Mouse (Mus musculus) lung, embryonic 16.5 days (tissue): ENCODE measurements around the gene Slc29a3. TPM values are rescaled to one million over a fixed set of nuclear protein-coding genes. Genes with fewer than 3 reads are reported as not detected.
"Not testable (repeated sequence)": the region's sequence is repeated elsewhere in the genome, so short reads cannot be mapped to it uniquely, and the experiment has no call there.

Experiments used
- ATAC-seq: fragments of 200-750 bp; cut with Nextera tagmentation; 2 replicates; pipeline ENCODE4 v1.8.0; 2017; ENCODE audit warnings: low read depth, mild to moderate bottlenecking, moderate library complexity
- H3K27ac ChIP-seq: fragments of 300-500 bp; sonication (generic); 2 replicates; pipeline ENCODE4 v1.5.1; 2014; ENCODE audit warnings: mild to moderate bottlenecking, control low read depth, low read length
- H3K27me3 ChIP-seq: fragments of 300-500 bp; sonication (generic); 2 replicates; pipeline ENCODE4 v1.6.1; 2014; ENCODE audit warnings: low read depth, low read length, mixed read lengths; ENCODE audit not compliant: control insufficient read depth, insufficient read depth
- H3K36me3 ChIP-seq: fragments of 300-500 bp; sonication (generic); 2 replicates; pipeline ENCODE4 v1.6.1; 2014; ENCODE audit warnings: low read length; ENCODE audit not compliant: control insufficient read depth, insufficient read depth
- H3K4me1 ChIP-seq: fragments of 300-500 bp; sonication (generic); replicated peaks from 2 replicates; pipeline ENCODE4 v1.6.1; 2014; ENCODE audit warnings: low read length, mixed read lengths; ENCODE audit not compliant: control insufficient read depth, insufficient read depth
- H3K4me2 ChIP-seq: fragments of 300-500 bp; sonication (generic); 2 replicates; pipeline ENCODE4 v1.6.1; 2014; ENCODE audit warnings: low read depth, low read length, control low read depth
- H3K4me3 ChIP-seq: fragments of 300-500 bp; sonication (generic); 2 replicates; pipeline ENCODE4 v1.5.1; 2014; ENCODE audit warnings: mild to moderate bottlenecking, low read length, control low read depth
- H3K9ac ChIP-seq: fragments of 300-500 bp; sonication (generic); 2 replicates; pipeline ENCODE4 v1.6.1; 2014; ENCODE audit warnings: low read length, control low read depth
- H3K9me3 ChIP-seq: fragments of 300-500 bp; sonication (generic); 2 replicates; pipeline ENCODE4 v1.6.1; 2016; ENCODE audit warnings: low read length; ENCODE audit not compliant: control insufficient read depth
- WGBS: fragments of 180-500 bp; shearing (Covaris S2); extraction: QIAGEN DNeasy Blood & Tissue Kit; methylation state at CpG from one replicate; pipeline ENCODE4 v1.1.7; 2014; 5-methylcytosine and 5-hydroxymethylcytosine counted together
- polyA plus RNA-seq: library from polyadenylated mRNA; unstranded; fragments of >200 nt; fragmentation: Nextera tagmentation; extraction: Ambion mirVana; gene quantifications from 2 replicates; pipeline ENCODE4 v1.2.1, GENCODE M21; 2015

Gene Slc29a3
- polyA plus RNA-seq, 1 experiment from 2014 or later: 10.2 TPM

DNA sequence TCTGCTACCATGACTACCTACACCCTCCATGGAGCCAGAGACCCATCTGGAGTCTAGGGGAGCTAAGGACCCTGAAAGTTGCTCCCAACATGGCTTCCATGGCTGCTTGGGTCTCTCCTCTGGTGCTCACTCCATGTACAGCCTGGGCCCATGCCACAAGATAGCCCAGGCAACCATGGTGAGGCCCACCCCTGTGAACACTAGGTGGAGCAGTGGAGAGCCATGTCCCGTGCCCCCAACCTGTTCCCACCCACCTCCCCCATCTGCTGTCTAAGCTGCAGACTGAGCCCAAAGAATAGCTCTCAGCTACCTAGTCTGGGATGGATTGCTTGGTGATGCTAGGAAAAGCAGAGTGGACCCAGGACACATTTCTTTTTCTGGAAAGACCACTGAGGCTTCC lies 29.2 kb downstream of the Slc29a3 start:
- no peak for ATAC-seq
- Histone ChIP-seq H3K9ac (no peak overlapping the region), H3K27ac (no peak overlapping the region), H3K4me3 (no peak overlapping the region), H3K36me3 (no peaks in the 10 kb centered on the region), H3K27me3 (no peaks in the 10 kb centered on the region), H3K4me2 (no peak overlapping the region), H3K4me1 (no peaks in the 10 kb centered on the region), H3K9me3 (no peaks in the 10 kb centered on the region)
- WGBS: 38% methylated on average over 1 of the region's 1 CpGs

DNA sequence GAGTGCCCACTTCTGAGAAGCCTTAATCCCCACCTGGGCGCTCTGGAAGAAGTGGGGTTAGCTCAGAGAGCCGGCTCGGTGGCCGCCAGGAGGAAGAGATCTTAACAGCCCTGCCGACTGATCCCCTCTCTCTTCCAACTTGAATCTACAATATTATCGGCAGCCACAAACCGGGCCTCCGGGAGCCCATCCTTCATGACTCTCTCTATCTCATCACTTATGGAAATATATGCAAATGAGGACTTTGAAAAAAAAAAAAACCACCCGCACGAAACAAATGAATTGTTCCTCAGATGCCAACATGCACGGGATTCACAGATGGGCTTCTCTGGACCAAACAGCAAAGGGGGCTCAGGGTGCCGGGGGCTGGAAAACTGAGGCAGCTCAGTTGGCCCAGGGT lies 31.0 kb downstream of the Slc29a3 start:
- H3K4me1 ChIP-seq: no peaks in the 10 kb centered on the region
- H3K36me3 ChIP-seq: no peaks in the 10 kb centered on the region
- no peak overlapping the region for H3K27ac ChIP-seq
- H3K4me2 ChIP-seq: no peak overlapping the region
- H3K9me3 ChIP-seq: no peaks in the 10 kb centered on the region
- no peak overlapping the region for H3K9ac ChIP-seq
- 56% methylated on average over 12 of the region's 12 CpGs for WGBS
- no peak for ATAC-seq
- no peak overlapping the region for H3K4me3 ChIP-seq
- no peaks in the 10 kb centered on the region for H3K27me3 ChIP-seq

DNA sequence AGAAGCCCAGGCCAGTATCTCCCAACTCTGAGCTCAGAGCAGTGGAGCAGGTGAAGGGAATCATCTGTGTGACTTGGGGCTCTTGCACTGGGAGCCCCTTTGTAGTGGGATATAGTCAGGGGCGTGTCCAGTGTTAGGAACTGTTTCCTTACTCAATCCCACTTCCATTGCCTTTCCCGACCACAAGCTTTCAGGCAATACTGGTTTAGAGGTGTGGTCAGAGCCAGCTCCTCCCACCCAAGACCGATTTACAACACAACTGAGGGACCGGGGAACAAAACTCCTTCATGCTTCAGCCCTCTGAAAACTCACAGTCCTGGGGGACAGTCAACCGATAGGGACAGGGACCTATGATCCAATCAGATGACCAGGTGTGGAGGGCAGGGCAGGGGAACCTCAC lies 32.1 kb downstream of the Slc29a3 start:
- H3K4me1 ChIP-seq: no peaks in the 10 kb centered on the region
- ATAC-seq: no peak
- H3K4me3 ChIP-seq: no peak overlapping the region
- H3K36me3 ChIP-seq: peaks cover 6% of the 10 kb centered on the region
- no peaks in the 10 kb centered on the region for H3K9me3 ChIP-seq
- no peak overlapping the region for H3K4me2 ChIP-seq
- no peak overlapping the region for H3K27ac ChIP-seq
- no peaks in the 10 kb centered on the region for H3K27me3 ChIP-seq
- WGBS: 78% methylated on average over 5 of the region's 5 CpGs
- H3K9ac ChIP-seq: no peak overlapping the region

DNA sequence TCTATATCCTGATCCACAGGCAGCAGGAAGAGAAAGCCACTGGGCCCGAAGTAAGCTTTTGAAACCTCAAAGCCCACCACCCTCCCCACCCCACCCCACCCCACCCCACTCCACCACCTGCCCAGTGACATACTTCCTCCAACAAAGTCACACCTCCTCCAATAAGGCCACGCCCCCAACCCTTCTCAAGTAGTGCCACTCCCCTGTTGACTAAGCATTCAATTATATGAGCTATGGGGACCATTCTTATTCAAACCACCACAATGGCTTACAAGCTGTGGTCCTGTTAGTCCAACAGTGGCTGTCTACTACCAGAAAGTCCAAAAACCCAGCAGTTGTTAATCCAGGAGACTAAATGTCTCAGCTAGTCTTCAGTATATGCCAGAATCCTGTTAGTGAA lies 34.1 kb downstream of the Slc29a3 start:
- no peaks in the 10 kb centered on the region; the same call in 1 of the 2 replicates for H3K9me3 ChIP-seq
- WGBS: 70% methylated on average over 2 of the region's 2 CpGs
- H3K4me1 ChIP-seq: no peaks in the 10 kb centered on the region
- peaks cover 18% of the 10 kb centered on the region for H3K36me3 ChIP-seq
- no peak for ATAC-seq
- H3K4me2 ChIP-seq: no peak overlapping the region
- no peak overlapping the region for H3K4me3 ChIP-seq
- no peaks in the 10 kb centered on the region for H3K27me3 ChIP-seq
- no peak overlapping the region for H3K9ac ChIP-seq
- H3K27ac ChIP-seq: no peak overlapping the region

DNA sequence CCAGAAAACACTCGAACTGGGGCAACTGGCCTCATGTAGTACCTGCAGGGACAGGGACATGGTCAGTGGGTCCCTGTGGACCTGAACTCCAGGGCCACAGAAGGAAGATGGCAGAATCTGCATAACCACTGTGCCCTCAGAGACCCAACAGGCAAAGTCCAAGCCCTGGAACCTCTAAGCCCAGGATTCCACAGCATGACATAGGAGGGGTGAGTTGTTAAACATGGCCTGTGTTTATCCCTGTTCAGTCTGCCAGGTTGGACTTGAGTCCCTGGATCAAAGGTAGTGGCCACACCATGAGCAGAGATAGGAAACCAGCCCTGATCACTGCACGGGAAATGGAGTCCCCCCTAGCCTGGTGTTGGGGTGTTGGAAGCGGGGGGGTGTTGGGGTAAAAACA lies 36.1 kb downstream of the Slc29a3 start:
- Histone ChIP-seq H3K9ac (no peak overlapping the region), H3K4me2 (no peak overlapping the region), H3K4me1 (no peaks in the 10 kb centered on the region), H3K36me3 (peaks cover 18% of the 10 kb centered on the region), H3K27me3 (no peaks in the 10 kb centered on the region), H3K27ac (no peak overlapping the region), H3K4me3 (no peak overlapping the region), H3K9me3 (no peaks in the 10 kb centered on the region; the same call in none of the 2 replicates)
- no peak for ATAC-seq
- 78% methylated on average over 3 of the region's 3 CpGs for WGBS

DNA sequence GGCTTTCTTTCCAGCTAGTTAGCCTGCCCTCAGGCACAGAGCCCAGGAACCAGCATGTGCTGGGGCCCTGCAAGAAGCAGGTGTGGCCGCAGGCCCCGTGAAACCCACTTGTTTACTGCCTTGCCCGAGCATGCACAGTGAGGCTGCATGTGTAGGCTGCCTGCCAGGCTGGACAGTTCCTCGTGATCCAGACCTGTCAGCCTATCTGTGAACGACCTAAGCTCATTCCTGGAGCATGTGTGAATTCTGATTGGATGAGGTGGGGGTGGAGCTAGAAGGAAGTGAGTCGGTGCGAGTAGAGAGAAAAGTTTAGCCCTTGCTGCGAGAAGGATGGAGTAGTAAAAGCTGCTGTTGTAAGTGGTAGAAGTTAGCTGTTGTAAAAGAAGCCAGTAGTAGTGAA lies 40.3 kb downstream of the Slc29a3 start:
- not testable (repeated sequence) for H3K9ac ChIP-seq, H3K4me1 ChIP-seq, ATAC-seq, H3K4me3 ChIP-seq, H3K27ac ChIP-seq, H3K9me3 ChIP-seq, H3K27me3 ChIP-seq, H3K4me2 ChIP-seq
- H3K36me3 ChIP-seq: peaks cover 18% of the 10 kb centered on the region
- 34% methylated on average over 7 of the region's 8 CpGs for whole genome bisulfite sequencing

DNA sequence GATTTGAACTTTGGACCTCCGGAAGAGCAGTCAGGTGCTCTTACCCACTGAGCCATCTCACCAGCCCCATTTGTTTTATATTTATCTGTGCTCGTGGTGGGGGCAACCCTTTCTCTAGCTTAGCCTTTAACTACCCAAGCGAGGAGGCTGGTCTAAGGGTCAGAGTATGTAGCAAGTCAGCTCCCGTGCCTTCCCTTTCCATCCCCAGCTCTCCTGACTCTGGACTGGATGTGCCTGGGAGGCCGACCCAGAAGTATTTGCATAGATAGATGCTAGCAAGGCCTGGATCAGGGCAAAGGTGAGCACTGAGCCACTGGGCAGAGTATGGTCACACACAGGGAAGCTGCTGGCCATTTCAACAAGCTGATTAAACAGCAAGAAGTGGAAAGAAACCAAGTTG lies 43.8 kb downstream of the Slc29a3 start:
- H3K4me1 ChIP-seq: no peaks in the 10 kb centered on the region
- H3K4me2 ChIP-seq: no peak overlapping the region
- H3K9me3 ChIP-seq: no peaks in the 10 kb centered on the region; the same call in 1 of the 2 replicates
- H3K4me3 ChIP-seq: no peak overlapping the region
- no peak for ATAC-seq
- peaks cover 1% of the 10 kb centered on the region for H3K36me3 ChIP-seq
- WGBS: 74% methylated on average over 5 of the region's 5 CpGs
- H3K27me3 ChIP-seq: no peaks in the 10 kb centered on the region
- H3K27ac ChIP-seq: no peak overlapping the region
- no peak overlapping the region for H3K9ac ChIP-seq

DNA sequence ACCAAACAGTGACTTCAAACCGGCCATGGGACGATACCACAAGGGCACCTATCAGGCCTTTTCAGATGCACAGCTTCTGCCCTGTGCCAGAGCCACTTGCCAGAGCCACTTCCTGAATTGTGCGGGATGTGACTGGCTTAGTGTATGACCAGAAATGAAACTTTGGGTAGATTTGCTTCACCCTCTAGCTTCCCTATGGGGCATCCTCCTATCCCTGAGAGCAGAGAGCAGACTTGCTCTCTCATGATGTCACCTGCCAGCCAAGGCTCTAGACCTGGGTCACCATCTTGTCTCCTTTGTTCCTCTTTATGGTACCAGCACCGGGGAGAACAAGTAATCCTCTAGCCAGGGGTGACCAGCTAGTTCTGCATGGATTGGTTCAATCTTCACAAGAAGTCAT lies 46.3 kb downstream of the Slc29a3 start:
- Histone ChIP-seq H3K4me3 (no peak overlapping the region), H3K27me3 (no peaks in the 10 kb centered on the region), H3K4me2 (no peak overlapping the region), H3K4me1 (no peaks in the 10 kb centered on the region), H3K9me3 (no peaks in the 10 kb centered on the region), H3K27ac (no peak overlapping the region), H3K36me3 (no peaks in the 10 kb centered on the region), H3K9ac (no peak overlapping the region)
- 74% methylated on average over 4 of the region's 4 CpGs for WGBS
- no peak for ATAC-seq

DNA sequence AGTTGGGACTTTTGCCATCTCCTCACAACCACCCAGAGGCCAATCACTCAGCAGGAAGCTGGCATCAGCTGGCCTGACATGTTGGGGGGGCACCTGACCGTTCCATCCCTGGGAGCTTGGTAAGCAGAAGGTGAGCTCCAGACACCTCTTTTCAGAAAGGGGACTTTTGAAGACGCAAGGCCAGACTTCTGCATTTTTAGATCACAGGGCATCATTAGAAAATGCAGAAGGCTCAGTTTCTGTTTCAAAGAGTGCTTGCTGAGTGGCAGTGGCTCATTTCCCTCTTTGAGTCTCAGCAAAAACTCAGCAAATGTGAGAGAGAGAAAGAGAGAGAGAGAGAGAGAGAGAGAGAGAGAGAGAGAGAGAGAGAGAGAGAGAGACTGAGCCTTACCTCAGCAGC lies 47.5 kb downstream of the Slc29a3 start:
- H3K27ac ChIP-seq: no peak overlapping the region
- H3K4me1 ChIP-seq: no peaks in the 10 kb centered on the region
- no peak for ATAC-seq
- H3K36me3 ChIP-seq: no peaks in the 10 kb centered on the region
- no peak overlapping the region for H3K4me3 ChIP-seq
- H3K9ac ChIP-seq: no peak overlapping the region
- H3K4me2 ChIP-seq: no peak overlapping the region
- no peaks in the 10 kb centered on the region for H3K9me3 ChIP-seq
- WGBS: 55% methylated on average over 2 of the region's 2 CpGs
- H3K27me3 ChIP-seq: no peaks in the 10 kb centered on the region

DNA sequence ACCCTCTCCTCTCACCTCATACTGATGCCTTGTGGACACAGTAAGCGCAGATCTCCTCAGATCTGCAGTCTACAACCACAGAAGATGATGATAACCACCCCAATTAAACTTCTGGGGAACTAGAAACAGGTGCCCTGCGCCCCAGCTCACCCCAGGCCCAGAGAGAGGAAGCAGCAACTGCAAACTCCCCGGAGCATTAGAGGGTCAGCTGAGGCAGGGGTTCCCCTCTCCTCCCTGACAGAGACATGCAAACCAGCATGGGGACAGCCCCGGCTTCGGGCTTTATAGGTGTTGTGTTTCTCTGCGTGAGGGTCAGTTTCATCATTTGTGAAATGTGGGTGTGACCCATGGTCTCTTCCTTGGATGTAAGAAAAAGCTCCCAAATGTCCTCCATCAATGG lies 54.8 kb downstream of the Slc29a3 start:
- Histone ChIP-seq H3K4me2 (no peak overlapping the region), H3K9ac (no peak overlapping the region), H3K27ac (no peak overlapping the region), H3K4me1 (no peaks in the 10 kb centered on the region), H3K4me3 (no peak overlapping the region), H3K36me3 (no peaks in the 10 kb centered on the region), H3K9me3 (no peaks in the 10 kb centered on the region), H3K27me3 (no peaks in the 10 kb centered on the region)
- 70% methylated on average over 6 of the region's 6 CpGs for WGBS
- no peak for ATAC-seq
